Mouse (Mus musculus): ENCODE results near the gene Adamts7.
A peak's percentile ranks its signal among the peaks of the same experiment; 100 is the strongest.

Gene Adamts7

GRCm38 (mm10) chr9:90146869-90147268 lies 16.0 kb upstream of the Adamts7 start:
- no peak for DNase-seq (ENCODE audit: low read depth, low spot score)

GRCm38 (mm10) chr9:90162243-90162925 lies 485 bp upstream of the Adamts7 start:
- peak; percentile 59 for DNase-seq (ENCODE audit: low read depth, low spot score)

- peak; percentile 18 for DNase-seq (ENCODE audit: low read depth, low spot score)
Measured at GRCm38 (mm10) chr9:90163749-90164095, 853 bp downstream of the Adamts7 start.

GRCm38 (mm10) chr9:90164670-90165453 lies 2.0 kb downstream of the Adamts7 start:
- no peak for DNase-seq (ENCODE audit: low read depth, low spot score)

- no peak for DNase-seq (ENCODE audit: low read depth, low spot score)
Measured at GRCm38 (mm10) chr9:90165590-90165989, 2.7 kb downstream of the Adamts7 start.

GRCm38 (mm10) chr9:90166615-90167014 lies 3.7 kb downstream of the Adamts7 start:
- no peak for DNase-seq (ENCODE audit: low read depth, low spot score)

- no peak for DNase-seq (ENCODE audit: low read depth, low spot score)
Measured at GRCm38 (mm10) chr9:90169965-90170364, 7.1 kb downstream of the Adamts7 start.

GRCm38 (mm10) chr9:90171421-90171820 lies 8.6 kb downstream of the Adamts7 start:
- DNase-seq (ENCODE audit: low read depth, low spot score): no peak

GRCm38 (mm10) chr9:90172528-90173321 lies 9.9 kb downstream of the Adamts7 start:
- DNase-seq (ENCODE audit: low read depth, low spot score): no peak

- DNase-seq (ENCODE audit: low read depth, low spot score): no peak
Measured at GRCm38 (mm10) chr9:90173330-90173729, 10.5 kb downstream of the Adamts7 start.

- no peak for DNase-seq (ENCODE audit: low read depth, low spot score)
Measured at GRCm38 (mm10) chr9:90179409-90179808, 16.5 kb downstream of the Adamts7 start.

- no peak for DNase-seq (ENCODE audit: low read depth, low spot score)
Measured at GRCm38 (mm10) chr9:90181656-90182388, 19.0 kb downstream of the Adamts7 start.

- DNase-seq (ENCODE audit: low read depth, low spot score): no peak
Measured at GRCm38 (mm10) chr9:90182636-90183421, 20.0 kb downstream of the Adamts7 start.

- DNase-seq (ENCODE audit: low read depth, low spot score): no peak
Measured at GRCm38 (mm10) chr9:90183550-90183949, 20.7 kb downstream of the Adamts7 start.

- DNase-seq (ENCODE audit: low read depth, low spot score): no peak
Measured at GRCm38 (mm10) chr9:90184116-90184515, 21.2 kb downstream of the Adamts7 start.

- no peak for DNase-seq (ENCODE audit: low read depth, low spot score)
Measured at GRCm38 (mm10) chr9:90185356-90185910, 22.6 kb downstream of the Adamts7 start.

- DNase-seq (ENCODE audit: low read depth, low spot score): no peak
Measured at GRCm38 (mm10) chr9:90188893-90189292, 26.0 kb downstream of the Adamts7 start.

GRCm38 (mm10) chr9:90189391-90189790 lies 26.5 kb downstream of the Adamts7 start:
- no peak for DNase-seq (ENCODE audit: low read depth, low spot score)

- no peak for DNase-seq (ENCODE audit: low read depth, low spot score)
Measured at GRCm38 (mm10) chr9:90195000-90195399, 32.1 kb downstream of the Adamts7 start.

GRCm38 (mm10) chr9:90196262-90196661 lies 33.4 kb downstream of the Adamts7 start:
- DNase-seq (ENCODE audit: low read depth, low spot score): no peak
